Mouse (Mus musculus) retina, postnatal 7 days (tissue): ENCODE data around the gene Dbf4.

Source experiments
- DNase-seq: peaks from one replicate; pipeline ENCODE4 v3.0.0-alpha.2; 2012; ENCODE audit warnings: low read depth, low spot score

Dbf4 gene

DNA sequence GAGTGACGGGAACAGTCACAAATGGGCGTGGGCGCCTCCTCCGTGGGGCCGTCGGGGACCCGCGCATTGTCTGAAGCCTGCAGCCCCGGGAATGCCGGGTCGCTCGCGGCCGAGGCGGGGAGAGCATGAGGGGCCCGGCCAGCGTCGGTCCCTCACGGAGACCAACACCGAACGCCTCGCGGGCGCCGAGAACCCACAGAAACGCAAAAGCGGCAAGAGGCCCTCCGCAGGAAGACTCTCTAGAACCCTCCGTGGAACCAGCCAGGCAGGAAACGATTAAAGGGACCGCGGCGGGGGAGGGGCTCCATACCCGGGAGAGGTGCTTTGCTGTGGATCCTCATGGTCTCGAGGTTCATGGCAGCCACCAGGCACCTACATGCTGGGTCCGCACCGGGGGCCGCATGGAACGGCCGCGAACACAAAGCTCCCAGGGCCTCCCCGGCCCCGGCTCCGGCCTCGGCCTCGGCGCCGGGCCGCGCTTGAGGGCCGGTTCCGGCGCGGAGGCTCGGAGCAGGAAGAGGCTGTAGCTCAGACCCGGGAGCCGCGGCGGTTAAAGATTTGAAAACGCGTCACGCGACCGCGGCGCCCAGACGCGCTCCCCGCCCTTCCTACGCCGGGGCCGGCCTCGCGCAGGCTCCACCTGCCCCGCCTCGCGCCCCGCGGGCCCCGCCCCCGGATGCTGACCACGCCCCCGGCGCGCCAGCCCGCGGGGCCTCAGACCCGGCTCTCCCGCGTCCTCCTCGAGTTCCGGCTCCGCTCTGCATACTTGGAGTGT is at the start of gene Dbf4, which contains the start of gene Slc25a40:
Gene Dbf4 (minus strand): TSS at position 560 of the 775 bp plus-strand sequence.
Gene Slc25a40 (plus strand): TSS at position 694 of the 775 bp plus-strand sequence.
- peak; percentile 86 for DNase-seq

- no peak for DNase-seq
These were observed 34.0 kb upstream of the Dbf4 start for GRCm38 (mm10) chr5:8456561-8456960.

- no peak for DNase-seq
These were observed 33.0 kb upstream of the Dbf4 start for GRCm38 (mm10) chr5:8455565-8455964.

DNA sequence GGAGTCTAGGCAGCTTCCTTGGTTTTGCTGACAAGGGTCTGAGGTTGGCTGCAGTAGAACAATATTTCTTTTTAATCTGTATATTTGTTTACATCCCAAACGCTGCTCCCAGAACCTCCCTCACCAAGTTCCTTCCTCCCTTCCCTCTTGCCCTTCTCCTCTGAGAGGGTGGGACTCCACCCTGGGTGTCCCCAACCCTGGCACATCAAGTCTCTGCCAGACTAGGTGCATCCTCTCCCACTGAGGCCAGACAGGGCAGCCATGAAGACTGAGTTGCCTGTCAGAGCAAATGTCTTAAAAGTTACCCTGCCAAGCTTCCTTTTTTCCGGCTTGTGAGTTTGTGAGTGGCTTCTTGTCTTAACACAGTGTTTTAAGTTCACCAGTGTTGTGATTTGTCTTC is 16.6 kb upstream of the Dbf4 start:
- no peak for DNase-seq

GRCm38 (mm10) chr5:8437481-8438156 is 15.1 kb upstream of the Dbf4 start:
- no peak for DNase-seq

- DNase-seq = no peak
These were observed 3.4 kb upstream of the Dbf4 start for GRCm38 (mm10) chr5:8425899-8426298.

GRCm38 (mm10) chr5:8424116-8424515 is 1.6 kb upstream of the Dbf4 start:
- no peak for DNase-seq

- DNase-seq = no peak
These were observed 714 bp upstream of the Dbf4 start for GRCm38 (mm10) chr5:8422932-8423928.

- no peak for DNase-seq
These were observed 1.1 kb downstream of the Dbf4 start for GRCm38 (mm10) chr5:8421424-8421823.

GRCm38 (mm10) chr5:8417443-8417842 is 5.1 kb downstream of the Dbf4 start:
- no peak for DNase-seq

DNA sequence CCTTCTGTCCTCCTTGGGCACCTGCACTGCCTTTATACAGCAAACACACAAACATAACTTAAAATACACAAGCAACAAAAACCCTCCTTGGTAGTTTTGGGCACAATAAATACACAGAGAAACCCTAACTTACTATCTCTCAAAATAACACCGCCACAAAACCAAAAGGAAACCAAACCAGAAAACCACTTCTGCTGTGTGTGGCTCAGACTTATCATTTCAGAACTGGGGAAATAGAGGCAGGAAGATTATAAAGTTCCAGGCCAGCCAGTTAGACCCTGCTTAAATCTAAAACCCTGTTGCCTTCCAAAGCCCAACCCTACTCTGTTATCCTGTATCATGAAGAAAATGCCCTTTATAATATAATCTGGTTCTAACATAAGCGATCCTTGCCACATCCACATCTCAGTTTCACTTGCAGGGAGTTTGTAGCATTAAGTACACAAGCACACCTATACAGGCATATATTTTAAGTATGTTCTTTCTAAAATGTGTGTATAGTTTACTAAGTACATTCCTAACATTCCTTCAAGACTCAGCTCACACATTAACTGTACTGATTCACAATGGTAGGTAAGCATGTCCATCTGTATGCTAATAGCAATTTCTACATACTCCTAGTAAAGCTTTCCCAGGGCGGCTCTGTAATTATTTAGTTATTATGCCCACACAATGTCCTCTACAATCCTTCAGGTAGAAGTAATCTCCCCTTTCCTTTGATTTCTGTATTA is 5.7 kb downstream of the Dbf4 start:
- DNase-seq = no peak

GRCm38 (mm10) chr5:8408746-8409145 is 13.8 kb downstream of the Dbf4 start:
- no peak for DNase-seq

GRCm38 (mm10) chr5:8397587-8398249 is 24.8 kb downstream of the Dbf4 start:
- DNase-seq = no peak

DNA sequence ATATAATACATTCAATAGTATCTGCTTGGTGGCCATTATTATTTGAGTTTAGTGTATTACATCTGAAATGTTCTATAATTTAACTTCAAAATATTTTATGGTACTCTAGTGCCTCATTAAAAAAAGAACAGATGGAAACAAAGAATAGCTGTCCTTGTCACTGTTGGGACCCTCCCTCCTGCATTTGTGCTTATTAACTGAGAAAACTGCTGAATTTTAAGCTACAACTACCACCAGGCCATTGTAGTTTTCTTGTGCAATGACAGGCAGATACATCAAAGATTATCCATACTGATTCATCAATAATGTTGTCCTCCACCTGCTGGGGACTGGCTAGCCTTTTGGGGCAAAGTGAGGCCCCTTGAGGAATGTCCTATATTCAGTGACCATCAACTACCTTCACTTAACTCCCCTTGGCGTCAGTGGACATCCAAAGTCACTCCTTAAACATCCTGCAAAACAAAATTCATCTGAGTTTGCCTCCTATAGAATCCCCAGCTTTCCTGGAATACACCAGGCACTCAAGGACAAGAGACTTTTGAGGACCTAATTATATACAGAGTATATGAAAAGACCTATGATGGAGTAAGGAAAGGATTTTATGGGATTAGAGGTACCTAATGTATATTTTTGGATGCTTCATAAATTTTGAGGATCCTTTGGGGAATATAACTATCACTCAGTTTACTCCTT is 28.5 kb downstream of the Dbf4 start:
- no peak for DNase-seq

- DNase-seq = no peak
These were observed 48.1 kb downstream of the Dbf4 start for GRCm38 (mm10) chr5:8374297-8374906.

- no peak for DNase-seq
These were observed 49.1 kb downstream of the Dbf4 start for GRCm38 (mm10) chr5:8373415-8373814.

GRCm38 (mm10) chr5:8368781-8369180 is 53.7 kb downstream of the Dbf4 start:
- DNase-seq = no peak

DNA sequence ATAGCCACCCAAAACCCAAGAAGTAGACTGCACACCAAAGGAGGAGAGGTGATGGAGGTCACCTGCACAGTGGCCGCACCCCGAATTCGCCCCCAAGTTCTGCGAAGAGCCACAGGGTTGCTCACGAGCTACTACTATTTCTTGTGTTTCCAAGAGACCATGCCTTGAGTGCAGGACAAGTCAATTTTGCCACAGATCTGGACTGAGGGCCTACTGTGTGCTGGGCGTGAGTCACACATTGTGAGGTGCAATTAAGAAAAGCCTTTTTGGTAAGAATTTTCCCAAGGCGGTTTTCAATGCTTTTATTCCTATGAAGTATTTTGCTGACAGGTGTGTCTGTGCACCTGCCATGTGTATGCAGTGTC is 54.2 kb downstream of the Dbf4 start:
- no peak for DNase-seq

DNA sequence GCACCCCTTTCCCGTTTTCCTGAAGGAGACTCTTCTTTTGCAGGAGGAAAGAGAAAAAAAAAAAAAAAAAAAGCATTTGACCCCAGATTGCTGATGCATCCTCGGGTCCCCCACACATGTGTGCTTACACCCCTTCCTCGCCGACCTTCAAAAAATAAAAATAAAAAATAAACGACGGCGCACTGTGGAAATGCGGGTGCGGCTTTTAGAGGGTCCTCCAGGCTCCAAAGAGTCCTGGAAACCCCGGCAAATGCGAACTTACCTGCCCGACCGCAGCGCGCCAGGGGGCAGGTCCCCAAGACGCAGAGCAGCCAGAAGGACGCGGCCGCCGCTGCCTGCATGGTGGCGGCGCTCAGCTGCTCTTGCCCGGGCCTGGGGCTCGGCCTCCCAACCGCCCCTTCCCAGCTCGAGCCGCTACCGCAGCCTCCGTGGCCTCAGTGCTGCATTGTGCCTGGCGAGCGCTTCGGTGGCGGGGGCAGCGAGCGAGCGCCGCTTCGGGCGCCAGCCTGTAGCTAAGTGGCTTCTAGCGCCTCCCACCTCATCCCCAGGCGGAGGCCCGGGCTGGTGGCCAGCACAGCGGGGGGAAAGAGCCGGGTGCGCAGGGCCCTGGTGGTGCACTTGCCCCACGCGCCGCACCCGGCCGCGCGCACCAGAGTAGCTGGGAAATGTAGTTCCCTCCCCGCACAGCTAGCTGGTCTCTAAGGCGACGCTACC is 54.7 kb downstream of the Dbf4 start, which contains the start of gene Adam22:
Gene Adam22 (minus strand): TSS at position 547 of the 714 bp plus-strand sequence.
- peak; percentile 74 for DNase-seq
